Mouse (Mus musculus) myocyte (in vitro differentiated cells): ENCODE measurements around the gene Tagln. TPM values are rescaled to one million over a fixed set of nuclear protein-coding genes. Genes with fewer than 3 reads are reported as not detected.

ENCODE experiments used
- H3K27me3 ChIP-seq: one replicate; pipeline ENCODE4 v1.6.1; 2011; ENCODE audit not compliant: control insufficient read depth, insufficient read depth, insufficient read length
- H3K36me3 ChIP-seq: one replicate; pipeline ENCODE4 v1.6.1; 2011; ENCODE audit not compliant: control insufficient read depth, insufficient read depth
- H3K4me2 ChIP-seq: one replicate; pipeline ENCODE4 v1.6.1; 2011; ENCODE audit warnings: low read depth, control low read depth
- H3K4me3 ChIP-seq: one replicate; pipeline ENCODE4 v1.5.1; 2011; ENCODE audit warnings: mild to moderate bottlenecking, control low read depth, moderate library complexity
- H3K79me2 ChIP-seq: one replicate; pipeline ENCODE4 v1.6.1; 2011; ENCODE audit not compliant: control insufficient read depth, insufficient read depth
- H3ac ChIP-seq: one replicate; pipeline ENCODE4 v1.6.1; 2011; ENCODE audit not compliant: control insufficient read depth, insufficient read length
- CEBPB ChIP-seq: IDR thresholded peaks from 2 replicates; pipeline ENCODE4 v1.6.1; 2011; ENCODE audit warnings: mild to moderate bottlenecking, moderate library complexity; ENCODE audit not compliant: poor library complexity, insufficient read depth, severe bottlenecking
- E2F4 ChIP-seq: IDR thresholded peaks from one replicate; pipeline ENCODE4 v1.6.1; 2011; ENCODE audit warnings: mild to moderate bottlenecking, control low read depth, moderate library complexity; ENCODE audit not compliant: insufficient read depth
- MAX ChIP-seq: IDR thresholded peaks from one replicate; pipeline ENCODE4 v1.6.1; 2011; ENCODE audit warnings: low read depth, mild to moderate bottlenecking, control low read depth
- MYOD1 ChIP-seq, 3 experiments: IDR thresholded peaks; one replicate each; pipeline ENCODE4 v1.6.1; 2011; ENCODE audit warnings: control low read depth in 2 of 3, low read depth in 2 of 3, mild to moderate bottlenecking in 2 of 3, moderate library complexity in 1 of 3; ENCODE audit not compliant: insufficient read length in 2 of 3, control insufficient read depth in 1 of 3
- MYOG ChIP-seq, 3 experiments: IDR thresholded peaks; one replicate each; pipeline ENCODE4 v1.6.1; 2011; ENCODE audit warnings: control low read depth in 2 of 3, low read depth in 2 of 3, mild to moderate bottlenecking in 2 of 3; ENCODE audit not compliant: insufficient read length in 2 of 3, control insufficient read depth in 1 of 3, insufficient read depth in 1 of 3
- POLR2A ChIP-seq: IDR thresholded peaks from one replicate; pipeline ENCODE4 v1.6.1; 2011; ENCODE audit warnings: low read depth, mild to moderate bottlenecking, control low read depth, moderate library complexity; ENCODE audit not compliant: insufficient read length
- POLR2AphosphoS2 ChIP-seq: IDR thresholded peaks from one replicate; pipeline ENCODE4 v1.6.1; 2011; ENCODE audit warnings: low read depth, control low read depth; ENCODE audit not compliant: insufficient read length
- REST ChIP-seq: IDR thresholded peaks from one replicate; pipeline ENCODE4 v1.6.1; 2011; ENCODE audit warnings: mild to moderate bottlenecking, control low read depth, moderate library complexity; ENCODE audit not compliant: insufficient read depth, insufficient read length
- SRF ChIP-seq: IDR thresholded peaks from one replicate; pipeline ENCODE4 v1.6.1; 2011; ENCODE audit warnings: low read depth; ENCODE audit not compliant: control insufficient read depth, insufficient read length
- TCF12 ChIP-seq: IDR thresholded peaks from one replicate; pipeline ENCODE4 v1.6.1; 2011; ENCODE audit warnings: mild to moderate bottlenecking, control low read depth; ENCODE audit not compliant: poor library complexity, insufficient read depth, severe bottlenecking
- TCF3 ChIP-seq: IDR thresholded peaks from one replicate; pipeline ENCODE4 v1.6.1; 2011; ENCODE audit warnings: low read depth, control low read depth; ENCODE audit not compliant: insufficient read length
- USF1 ChIP-seq: IDR thresholded peaks from one replicate; pipeline ENCODE4 v1.6.1; 2011; ENCODE audit warnings: low read depth, mild to moderate bottlenecking, control low read depth, moderate library complexity
- polyA plus RNA-seq: library from polyadenylated mRNA; unstranded; fragments of >200 nt; fragmentation: generic; extraction: Trizol; gene quantifications from one replicate; pipeline ENCODE4 v1.2.1, GENCODE M21; 2012; ENCODE audit warnings: missing spikeins

Gene Tagln
- polyA plus RNA-seq, 1 experiment: 142 TPM

- Histone ChIP-seq H3K36me3 (peaks cover 10% of the 10 kb centered on the region), H3K4me2 (no peak overlapping the region), H3K79me2 (no peaks in the 10 kb centered on the region), H3K27me3 (no peaks in the 10 kb centered on the region), H3K4me3 (no peak overlapping the region), H3ac (no peak overlapping the region)
- TF ChIP-seq SRF: no peak
- TF ChIP-seq POLR2AphosphoS2: no peak
- TF ChIP-seq MAX: no peak
- no peak for TF ChIP-seq USF1
- TF ChIP-seq TCF3: no peak
- TF ChIP-seq MYOG (IDR thresholded peaks at IDR 0.05; ENCODE audit: control insufficient read depth in 1 of 3, insufficient read depth in 1 of 3, insufficient read length in 2 of 3, low read depth in 2 of 3): no peak
- TF ChIP-seq TCF12: no peak
- no peak for TF ChIP-seq POLR2A
- no peak for TF ChIP-seq REST
- no peak for TF ChIP-seq E2F4
- TF ChIP-seq CEBPB: no peak
- no peak for TF ChIP-seq MYOD1 (IDR thresholded peaks at IDR 0.05; ENCODE audit: control insufficient read depth in 1 of 3, insufficient read length in 2 of 3, low read depth in 2 of 3)
These were observed 7.1 kb upstream of the Tagln start for GRCm38 (mm10) chr9:45942916-45943315.

GRCm38 (mm10) chr9:45942464-45942863 is 6.6 kb upstream of the Tagln start:
- Histone ChIP-seq H3K4me2 (no peak overlapping the region), H3ac (no peak overlapping the region), H3K36me3 (peaks cover 10% of the 10 kb centered on the region), H3K79me2 (no peaks in the 10 kb centered on the region), H3K27me3 (no peaks in the 10 kb centered on the region), H3K4me3 (no peak overlapping the region)
- TF ChIP-seq MYOD1 (IDR thresholded peaks at IDR 0.05; ENCODE audit: control insufficient read depth in 1 of 3, insufficient read length in 2 of 3, low read depth in 2 of 3) (no peak), REST (no peak), USF1 (no peak), MAX (no peak), CEBPB (no peak), POLR2AphosphoS2 (no peak), MYOG (IDR thresholded peaks at IDR 0.05; ENCODE audit: control insufficient read depth in 1 of 3, insufficient read depth in 1 of 3, insufficient read length in 2 of 3, low read depth in 2 of 3) (no peak), TCF12 (no peak), POLR2A (no peak), TCF3 (no peak), SRF (no peak), E2F4 (no peak)

DNA sequence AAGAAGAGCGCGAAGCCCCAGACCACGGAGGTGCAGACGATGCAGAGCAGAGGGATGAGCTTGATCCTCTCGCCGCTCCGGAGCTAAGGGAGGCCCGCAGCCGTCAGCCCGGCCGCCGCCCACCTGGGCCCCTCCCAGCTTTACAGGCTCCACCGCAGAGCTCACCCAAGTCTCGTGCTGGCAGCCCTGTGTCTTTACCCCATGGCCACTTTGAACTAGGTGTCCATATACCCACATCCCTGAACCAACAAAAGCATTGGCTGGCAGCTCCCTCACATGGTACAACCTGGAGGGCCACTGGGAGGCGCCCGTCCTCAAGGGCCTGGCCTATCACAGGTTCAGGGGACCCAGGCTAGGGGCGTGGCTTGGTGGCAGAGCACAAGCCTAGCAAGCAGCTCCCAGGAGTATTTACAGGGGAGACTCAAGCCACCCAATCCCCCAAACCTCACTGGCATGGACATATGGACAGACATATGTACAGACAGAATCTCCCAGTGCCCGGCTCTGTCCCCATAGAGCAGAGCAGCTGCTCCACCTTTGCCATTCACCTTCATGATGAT is 5.6 kb upstream of the Tagln start:
- Histone ChIP-seq H3K4me2 (no peak overlapping the region), H3ac (no peak overlapping the region), H3K4me3 (no peak overlapping the region), H3K36me3 (peaks cover 10% of the 10 kb centered on the region), H3K79me2 (no peaks in the 10 kb centered on the region), H3K27me3 (no peaks in the 10 kb centered on the region)
- TF ChIP-seq MYOD1 (IDR thresholded peaks at IDR 0.05; ENCODE audit: control insufficient read depth in 1 of 3, insufficient read length in 2 of 3, low read depth in 2 of 3): no peak
- no peak for TF ChIP-seq USF1
- no peak for TF ChIP-seq TCF3

DNA sequence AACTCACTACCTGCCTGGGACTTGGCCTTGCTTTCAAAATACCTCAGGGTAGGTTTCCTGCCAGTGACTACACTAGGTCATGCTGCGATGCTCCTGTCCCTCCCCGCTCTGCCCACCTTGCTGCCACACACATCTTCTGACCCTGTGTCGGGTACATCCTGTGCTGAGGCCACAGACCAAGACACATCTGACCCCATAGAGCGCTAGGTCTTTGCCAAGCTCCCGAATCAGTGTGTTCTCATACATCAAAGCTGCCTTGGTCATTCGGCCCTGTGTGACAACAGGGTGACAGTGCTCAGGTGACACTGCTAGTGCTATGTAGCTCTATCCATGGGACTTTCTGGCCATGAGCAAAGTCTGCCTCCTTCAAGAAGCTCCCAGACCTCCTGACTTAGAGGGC is 3.9 kb upstream of the Tagln start:
- no peaks in the 10 kb centered on the region for H3K36me3 ChIP-seq
- no peak for TF ChIP-seq TCF12
- TF ChIP-seq USF1: no peak
- TF ChIP-seq SRF: no peak
- no peak for TF ChIP-seq TCF3
- no peak for TF ChIP-seq MYOG (IDR thresholded peaks at IDR 0.05; ENCODE audit: control insufficient read depth in 1 of 3, insufficient read depth in 1 of 3, insufficient read length in 2 of 3, low read depth in 2 of 3)
- TF ChIP-seq E2F4: no peak
- TF ChIP-seq MYOD1 (IDR thresholded peaks at IDR 0.05; ENCODE audit: control insufficient read depth in 1 of 3, insufficient read length in 2 of 3, low read depth in 2 of 3): no peak
- no peak for TF ChIP-seq CEBPB
- TF ChIP-seq POLR2A: no peak
- TF ChIP-seq POLR2AphosphoS2: no peak
- TF ChIP-seq REST: no peak
- TF ChIP-seq MAX: no peak
- no peak overlapping the region for H3K4me3 ChIP-seq
- H3ac ChIP-seq: no peak overlapping the region
- H3K79me2 ChIP-seq: no peaks in the 10 kb centered on the region
- H3K27me3 ChIP-seq: no peaks in the 10 kb centered on the region
- H3K4me2 ChIP-seq: no peak overlapping the region
